Mouse (Mus musculus): Measurements from ENCODE around the gene Kcnk6. TPM values are rescaled to one million over a fixed set of nuclear protein-coding genes. Genes with fewer than 3 reads are reported as not detected.

Gene Kcnk6
- total RNA-seq (2023) = 1 to 10 TPM; 7.3 to 7.5 TPM

DNA sequence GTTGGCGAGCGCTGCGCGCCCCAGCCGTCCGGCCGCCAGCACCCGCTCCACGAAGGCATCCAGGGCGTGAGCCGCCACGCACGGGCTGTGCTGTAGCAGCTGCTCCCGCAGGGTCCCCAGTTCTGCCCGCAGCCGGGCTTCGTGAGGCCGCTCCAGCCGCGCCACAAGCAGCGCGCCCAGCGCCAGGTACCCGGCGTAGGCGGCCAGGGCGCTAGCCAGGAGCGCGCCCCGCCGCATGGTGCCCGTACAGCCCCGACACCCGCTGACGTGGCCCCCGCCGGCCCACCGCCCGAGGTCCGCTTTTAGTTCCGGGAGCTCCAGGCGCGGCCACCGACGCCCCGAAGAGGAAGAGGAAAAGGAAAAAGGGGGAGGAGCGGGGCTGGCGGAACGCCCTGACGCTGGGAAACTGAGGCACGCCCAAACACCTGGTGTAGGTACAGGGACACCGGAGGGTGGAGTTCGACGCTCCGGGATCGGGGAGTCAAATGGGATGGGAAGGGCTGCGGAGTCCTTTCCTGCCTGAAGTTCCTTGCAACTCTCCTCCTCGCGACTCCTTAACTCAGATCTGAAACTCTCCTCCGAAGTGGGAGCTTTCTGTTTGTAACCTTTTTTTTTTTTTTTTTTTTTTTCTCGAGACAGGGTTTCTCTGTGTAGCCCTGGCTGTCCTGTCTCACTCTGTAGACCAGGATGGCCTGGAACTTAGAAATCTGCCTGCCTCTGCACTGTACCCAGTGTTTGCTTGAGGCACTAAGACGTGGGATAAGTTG is at the start of gene Kcnk6:
Kcnk6 (minus strand) TSS at position 269 of the 767 bp plus-strand sequence.

DNA sequence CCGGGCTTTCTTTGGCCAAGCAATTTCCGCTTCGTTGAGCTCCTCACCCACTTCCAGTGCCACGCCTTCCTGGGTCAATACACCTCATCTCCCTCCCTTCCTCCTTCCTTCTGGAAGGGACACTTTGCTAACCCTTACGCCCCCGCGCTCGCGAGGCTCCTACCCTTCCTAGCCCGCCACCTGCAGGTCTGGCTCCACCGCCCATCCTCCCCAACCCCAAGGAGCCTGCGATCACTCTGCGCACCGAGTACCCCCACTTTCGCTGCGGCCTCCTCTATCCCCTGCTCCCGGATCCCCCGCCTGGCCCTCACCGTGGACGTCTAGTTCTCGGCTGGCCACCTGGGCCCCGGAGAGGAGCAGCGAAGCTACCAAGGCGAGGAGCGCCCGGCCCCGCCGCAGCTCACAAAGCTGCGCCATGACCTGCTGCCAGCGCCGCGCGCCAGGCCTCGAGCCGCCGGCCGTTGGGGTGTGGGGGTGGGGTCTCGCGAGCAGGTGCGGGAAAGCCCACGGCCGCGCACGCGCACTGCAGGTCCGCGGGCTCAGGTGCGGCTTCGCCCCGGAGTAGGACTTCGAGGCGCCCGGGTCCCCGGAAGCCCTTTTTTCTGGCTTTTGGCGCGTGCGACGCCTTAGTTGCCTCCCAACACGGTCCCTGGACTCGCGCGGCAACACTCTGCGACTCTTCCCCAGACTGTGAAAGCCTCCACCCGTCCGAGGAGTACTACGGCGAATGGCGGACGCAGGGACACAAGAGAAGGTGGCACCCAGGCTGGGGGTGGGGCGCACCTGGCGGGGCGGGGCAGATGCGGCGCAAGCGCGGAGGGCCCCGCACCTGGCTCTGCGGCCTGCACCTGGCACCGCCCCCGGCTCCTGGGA is 49.1 kb upstream of the Kcnk6 start, which contains the start of gene Spint2:
Spint2 (minus strand) TSS at position 712 of the 873 bp plus-strand sequence.

DNA sequence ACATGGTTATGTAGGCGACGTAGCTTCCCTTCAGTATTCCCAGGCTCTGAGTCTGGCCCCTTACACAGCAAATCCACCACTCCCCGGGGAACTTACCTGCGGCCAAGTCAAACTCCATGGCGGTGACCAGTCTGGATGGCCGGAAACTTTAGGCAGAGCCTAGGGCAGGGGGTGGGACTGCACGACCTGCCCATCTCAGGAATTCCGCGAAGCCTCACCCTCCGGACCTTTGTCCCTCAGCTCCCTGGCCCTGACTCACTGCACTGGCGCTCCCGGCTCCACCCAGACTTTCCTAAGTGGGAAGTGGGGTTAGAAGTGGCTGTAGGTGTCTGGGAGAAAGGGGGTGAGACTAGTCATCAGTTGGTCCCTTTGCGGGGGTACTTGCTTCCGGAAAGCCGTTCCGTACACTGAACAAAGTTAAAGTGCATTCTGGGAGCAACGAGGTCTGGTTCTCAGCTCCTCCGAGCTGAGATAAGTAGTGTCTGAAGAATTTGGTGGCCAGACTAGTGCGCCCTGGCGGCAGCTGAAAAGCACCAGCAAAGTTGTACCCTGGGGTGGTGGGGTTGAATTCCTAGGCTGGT is 16.0 kb upstream of the Kcnk6 start, which contains the start of gene 2200002D01Rik:
2200002D01Rik (minus strand) TSS at position 206 of the 581 bp plus-strand sequence.

DNA sequence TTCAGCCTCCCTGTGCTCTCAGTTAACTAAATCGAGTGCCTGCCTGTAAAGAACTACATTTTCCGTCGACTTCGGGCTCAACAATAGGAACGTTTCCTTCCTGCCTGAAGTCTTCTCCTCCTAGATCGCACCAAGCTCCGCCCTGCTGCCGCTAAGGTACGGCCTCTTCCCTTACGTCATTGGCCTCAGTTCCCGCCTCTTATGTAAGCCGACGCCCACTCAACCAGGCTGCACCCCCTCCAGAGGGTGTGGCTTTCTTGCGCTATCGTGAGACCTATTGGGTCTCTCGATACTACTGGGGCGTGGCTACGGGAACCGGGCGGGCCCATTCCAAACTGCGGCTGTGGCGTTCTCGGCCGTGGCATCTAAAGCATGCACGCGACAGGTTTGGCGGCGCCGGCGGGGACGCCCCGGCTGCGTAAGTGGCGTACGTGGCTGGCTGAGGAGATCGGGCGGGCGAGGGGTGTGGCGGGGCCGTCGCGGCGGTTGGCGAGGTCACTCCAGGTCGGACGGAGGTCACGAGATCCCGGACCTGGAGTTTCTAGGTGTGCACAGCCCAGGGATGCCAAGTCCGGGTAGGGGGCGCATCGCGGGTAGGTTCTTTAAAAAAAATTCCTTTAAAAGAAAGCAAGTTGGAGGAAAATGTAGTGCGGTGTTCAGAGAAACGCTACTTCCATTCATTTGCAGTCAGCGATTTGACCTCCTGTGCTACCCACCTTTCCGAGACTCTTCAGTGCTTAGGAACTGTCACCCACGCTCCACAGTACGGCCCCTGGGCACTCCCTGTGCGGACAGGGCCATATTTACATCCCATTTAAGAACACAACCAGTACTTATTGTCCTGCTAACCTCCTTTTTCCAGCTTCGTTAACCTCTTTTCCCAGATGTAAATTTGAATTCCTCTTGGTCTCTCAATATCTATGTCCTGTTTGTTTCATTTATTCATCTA is 6.0 kb upstream of the Kcnk6 start, which contains the start of gene Yif1b:
Yif1b (plus strand) TSS at position 311 of the 949 bp plus-strand sequence.

DNA sequence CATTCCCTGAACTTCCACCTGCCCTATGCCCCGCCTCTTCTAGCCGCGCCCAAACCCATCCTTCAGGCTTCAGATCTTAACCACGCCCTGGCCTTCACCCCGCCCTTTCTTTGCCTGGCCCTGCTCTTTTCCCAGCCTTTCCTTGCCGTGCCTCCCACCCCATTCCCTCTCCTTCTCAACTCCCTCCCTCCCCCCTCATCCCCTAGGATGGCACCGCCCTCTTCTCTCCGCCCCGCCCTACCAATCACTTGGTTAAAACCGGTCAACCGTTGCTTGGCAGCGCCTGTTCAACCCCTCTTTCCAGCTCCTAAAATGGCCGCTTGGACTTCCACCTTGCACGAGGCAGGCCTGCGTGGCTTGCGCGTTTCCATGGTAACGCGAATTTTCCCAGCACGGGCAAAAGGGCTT is 18.6 kb downstream of the Kcnk6 start, which contains the start of gene Catsperg1:
Catsperg1 (minus strand) TSS at position 361 of the 408 bp plus-strand sequence.

DNA sequence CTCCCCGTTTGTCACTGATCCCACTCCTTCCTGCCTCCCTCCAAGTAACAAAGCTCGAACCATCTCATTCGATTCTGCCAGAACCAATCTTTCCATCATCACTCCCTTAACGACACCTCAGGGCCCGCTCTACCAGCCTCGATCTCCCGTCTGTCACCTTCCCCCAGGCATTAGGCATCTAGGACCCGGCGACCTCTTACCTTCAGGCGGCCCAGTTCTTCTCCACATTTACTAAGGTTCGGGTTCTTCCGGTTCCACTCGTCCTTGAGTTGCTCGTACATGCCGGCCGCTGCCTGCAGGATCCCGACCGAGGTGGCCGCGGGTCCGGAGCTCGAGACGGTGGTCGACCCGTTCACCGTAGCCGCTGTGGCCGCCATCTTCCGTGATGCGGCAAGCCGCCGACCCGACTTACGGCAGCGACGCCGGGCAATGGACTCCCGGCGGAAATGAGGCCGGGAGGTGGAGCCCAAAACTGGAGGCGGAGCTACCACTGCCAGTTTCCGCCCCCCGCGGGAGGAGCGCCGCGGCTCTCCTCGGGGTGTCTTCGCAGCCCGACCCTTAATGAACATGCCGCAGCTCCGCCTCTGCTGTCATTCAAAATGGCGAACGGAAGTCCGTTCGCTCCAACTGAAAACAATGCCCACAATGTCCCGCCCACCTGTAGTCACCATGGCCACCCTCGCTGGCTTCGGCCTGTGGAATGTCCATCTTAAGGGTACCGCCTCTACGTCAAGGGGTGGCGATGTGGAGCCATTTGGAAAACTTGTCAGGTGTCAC is 52.0 kb downstream of the Kcnk6 start, which contains the start of gene Psmd8:
Psmd8 (minus strand) TSS at position 625 of the 777 bp plus-strand sequence.

Other genes starting within 250 kb of the Kcnk6 start
- under 1 TPM; 0.09 to 0.18 TPM for gene Ryr1, start 107.3 kb downstream of the Kcnk6 start, total RNA-seq (2023)
- gene Rasgrp4, start 97.7 kb downstream of the Kcnk6 start, total RNA-seq (2023) = 100 to 1,000 TPM; 301 to 302 TPM
- gene Fam98c, start 76.3 kb downstream of the Kcnk6 start, total RNA-seq (2023) = 10 to 100 TPM; 14.3 to 19.2 TPM
- under 1 TPM; 0.37 to 0.40 TPM for gene Ggn, start 62.3 kb downstream of the Kcnk6 start, total RNA-seq (2023)
- gene Spred3, start 62.1 kb downstream of the Kcnk6 start, total RNA-seq (2023) = 1 to 10 TPM; 1.6 to 2.1 TPM
- 100 to 1,000 TPM; 160 to 185 TPM for gene Psmd8, start 51.8 kb downstream of the Kcnk6 start, total RNA-seq (2023)
- gene Catsperg1, start 18.5 kb downstream of the Kcnk6 start, total RNA-seq (2023) = 1 to 10 TPM; 1.7 to 2.5 TPM
- gene Yif1b, start 5.8 kb upstream of the Kcnk6 start, total RNA-seq (2023) = 10 to 100 TPM; 17.8 to 19.2 TPM
- not detected for gene 2200002D01Rik, start 16.0 kb upstream of the Kcnk6 start, total RNA-seq (2023)
- 10 to 100 TPM; 18.2 to 22.9 TPM for gene Spint2, start 49.4 kb upstream of the Kcnk6 start, total RNA-seq (2023)
- not detected for gene Ppp1r14a, start 56.8 kb upstream of the Kcnk6 start, total RNA-seq (2023)
- gene Dpf1, start 71.4 kb upstream of the Kcnk6 start, total RNA-seq (2023) = not detected